Mouse (Mus musculus): ENCODE measurements around the gene Gm45711. TPM values are rescaled to one million over a fixed set of nuclear protein-coding genes. Genes with fewer than 3 reads are reported as not detected.
"Not testable (repeated sequence)": the region's sequence is repeated elsewhere in the genome, so short reads cannot be mapped to it uniquely, and the experiment has no call there.

Gm45711 gene
- polyA plus RNA-seq (2012) = not detected in 2 replicates

DNA sequence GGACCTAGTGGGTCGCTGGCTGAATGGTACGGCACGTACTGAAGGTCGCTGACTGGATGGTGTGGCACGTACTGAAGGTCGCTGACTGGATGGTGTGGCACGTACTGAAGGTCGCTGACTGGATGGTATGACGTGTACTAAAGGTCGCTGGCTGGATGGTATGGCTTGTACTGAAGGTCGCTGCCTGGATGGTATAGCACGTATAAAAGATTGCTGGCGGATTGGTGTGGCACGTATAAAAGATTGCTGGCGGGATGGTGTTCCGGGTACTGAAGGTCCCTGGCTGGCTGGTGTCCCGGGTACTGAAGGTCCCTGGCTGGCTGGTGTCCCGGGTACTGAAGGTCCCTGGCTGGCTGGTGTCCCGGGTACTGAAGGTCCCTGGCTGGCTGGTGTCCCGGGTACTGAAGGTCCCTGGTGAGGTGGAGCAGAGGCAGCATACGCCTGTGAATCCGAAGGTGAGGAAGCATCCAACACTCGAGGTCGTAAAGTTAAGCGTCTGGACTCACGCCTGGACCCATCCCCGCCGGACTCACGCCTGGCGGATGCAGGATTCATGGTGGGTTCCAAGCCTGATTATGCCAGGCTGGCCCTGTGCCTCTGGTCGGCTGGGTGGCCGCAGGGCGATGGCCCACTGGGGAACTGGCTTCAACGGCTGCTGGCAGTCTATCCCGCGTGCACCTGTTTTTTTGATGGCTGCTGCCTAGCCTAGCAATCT is at the start of gene Gm45711, which contains the start of gene Cmtm1:
TSS of gene Gm45711 (minus strand) at position 641 of the 715 bp plus-strand sequence.
TSS of gene Cmtm1 (minus strand) at position 705 of the 715 bp plus-strand sequence.
- TF ChIP-seq GATA1 (IDR thresholded peaks at IDR 0.05; ENCODE audit: low read length) = not testable (repeated sequence)

DNA sequence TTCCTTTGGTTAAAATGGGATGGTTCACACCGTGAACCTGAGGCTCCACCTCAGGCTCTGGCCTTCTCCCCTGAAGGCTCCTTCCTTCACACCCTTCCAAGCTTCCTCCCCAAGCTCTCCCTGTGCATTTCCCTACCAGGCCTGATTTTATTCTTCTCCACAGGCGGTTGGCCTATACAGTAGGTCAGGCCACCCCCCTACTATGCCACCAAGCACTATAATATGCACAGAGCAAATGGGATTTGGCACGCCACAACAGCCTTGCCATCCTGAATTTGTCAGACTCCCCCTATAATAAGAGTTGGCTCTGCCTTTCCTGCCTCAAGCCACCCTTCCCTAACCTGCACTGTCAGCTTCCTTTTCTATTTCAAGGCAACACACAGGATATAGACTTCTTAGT is 48.8 kb upstream of the Gm45711 start:
- TF ChIP-seq GATA1 (IDR thresholded peaks at IDR 0.05; ENCODE audit: low read length) = no peak

DNA sequence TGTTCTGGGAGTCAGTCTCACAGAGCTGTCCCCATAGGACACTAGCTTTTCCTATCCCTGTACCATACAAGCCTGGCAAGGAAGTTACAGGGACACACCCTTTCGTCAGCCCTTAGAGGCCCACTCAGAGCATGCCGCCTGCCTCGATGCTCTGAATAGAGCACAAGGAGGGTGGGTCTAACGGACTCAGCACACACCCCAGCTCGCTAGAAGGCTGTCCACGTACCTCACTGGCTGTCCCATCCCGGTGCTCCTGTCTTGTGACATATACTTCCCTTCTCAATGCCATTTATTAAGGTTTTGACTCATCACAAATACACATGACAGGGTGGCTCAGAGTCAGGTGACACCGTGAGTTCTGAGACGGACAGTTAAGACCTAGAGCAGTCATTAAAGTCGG is 44.6 kb upstream of the Gm45711 start:
- no peak for TF ChIP-seq GATA1 (IDR thresholded peaks at IDR 0.05; ENCODE audit: low read length)

DNA sequence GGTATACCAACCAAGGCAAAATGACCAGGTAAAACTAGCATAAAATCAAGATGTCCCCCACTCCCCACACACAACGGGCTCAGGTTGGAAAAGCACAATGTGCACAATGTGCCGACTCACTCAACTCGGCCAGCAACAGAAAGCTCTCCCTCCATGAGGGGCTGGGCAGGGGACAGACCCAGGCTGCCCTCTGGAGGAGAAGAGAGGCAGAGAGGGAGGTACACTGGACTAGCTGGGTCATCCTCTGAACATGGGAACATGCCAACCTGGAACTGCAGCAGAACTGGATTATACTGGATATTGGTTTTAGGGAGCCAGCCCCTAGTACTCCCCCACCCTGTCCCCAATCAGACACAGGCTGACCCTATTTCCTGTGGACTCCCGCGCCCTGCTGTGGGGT is 43.3 kb upstream of the Gm45711 start:
- TF ChIP-seq GATA1 (IDR thresholded peaks at IDR 0.05; ENCODE audit: low read length) = no peak

DNA sequence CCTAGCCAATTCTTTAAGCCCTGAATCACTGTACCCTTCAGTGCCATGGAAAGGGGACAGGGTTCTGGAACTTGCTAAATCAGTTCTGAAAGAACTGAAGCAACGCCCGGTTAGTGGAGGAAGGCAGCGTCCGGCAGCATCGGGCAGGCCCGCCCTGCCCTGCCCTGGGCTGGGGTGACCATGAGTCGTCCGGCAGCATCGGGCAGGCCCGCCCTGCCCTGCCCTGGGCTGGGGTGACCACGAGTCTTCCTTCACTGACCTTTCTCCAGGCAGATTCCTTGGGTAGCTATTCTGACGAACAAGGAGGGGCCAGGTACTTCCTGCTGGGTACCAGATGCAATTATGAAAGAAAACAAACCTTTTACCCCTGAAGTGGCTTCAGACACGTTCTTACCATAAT is 40.2 kb upstream of the Gm45711 start:
- no peak for TF ChIP-seq GATA1 (IDR thresholded peaks at IDR 0.05; ENCODE audit: low read length)

DNA sequence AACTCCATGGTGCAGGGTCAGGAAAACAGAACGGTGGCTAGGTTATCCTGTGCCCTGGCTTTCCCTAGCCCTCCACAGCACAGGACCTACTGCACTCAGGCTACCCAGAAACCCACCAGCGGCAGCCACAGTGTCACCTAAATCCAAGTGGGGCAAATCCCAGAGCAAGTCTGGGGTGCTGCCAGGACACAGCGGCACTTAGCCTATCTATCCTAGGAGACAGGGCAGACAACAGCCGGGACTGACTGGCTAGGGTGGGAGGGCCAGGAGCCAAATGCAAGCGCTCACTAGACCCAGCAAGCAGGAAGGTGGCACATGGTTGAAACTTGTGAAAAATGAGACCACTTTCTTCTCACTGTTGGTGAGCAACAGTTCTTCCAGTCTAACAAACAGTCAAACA is 39.1 kb upstream of the Gm45711 start:
- no peak for TF ChIP-seq GATA1 (IDR thresholded peaks at IDR 0.05; ENCODE audit: low read length)

DNA sequence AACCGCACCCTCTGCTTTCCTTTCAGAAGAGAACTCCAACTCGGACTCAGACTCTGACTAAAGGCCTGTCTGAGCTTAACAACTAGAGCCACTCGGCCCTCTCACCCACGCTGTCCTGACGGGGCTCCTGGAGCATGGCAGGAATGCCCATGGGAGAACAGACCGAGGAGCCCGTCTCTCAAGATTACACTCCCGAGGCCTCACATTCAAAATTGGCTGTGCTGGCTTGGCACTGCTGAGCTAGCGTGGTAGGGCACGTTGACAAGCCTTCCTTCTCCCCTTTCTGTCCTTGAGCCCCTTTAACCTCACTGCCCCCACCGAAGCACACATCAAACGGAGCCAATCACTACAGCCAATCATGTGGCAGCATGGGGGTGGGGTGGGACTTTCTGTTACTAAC is 36.8 kb upstream of the Gm45711 start:
- TF ChIP-seq GATA1 (IDR thresholded peaks at IDR 0.05; ENCODE audit: low read length) = no peak

DNA sequence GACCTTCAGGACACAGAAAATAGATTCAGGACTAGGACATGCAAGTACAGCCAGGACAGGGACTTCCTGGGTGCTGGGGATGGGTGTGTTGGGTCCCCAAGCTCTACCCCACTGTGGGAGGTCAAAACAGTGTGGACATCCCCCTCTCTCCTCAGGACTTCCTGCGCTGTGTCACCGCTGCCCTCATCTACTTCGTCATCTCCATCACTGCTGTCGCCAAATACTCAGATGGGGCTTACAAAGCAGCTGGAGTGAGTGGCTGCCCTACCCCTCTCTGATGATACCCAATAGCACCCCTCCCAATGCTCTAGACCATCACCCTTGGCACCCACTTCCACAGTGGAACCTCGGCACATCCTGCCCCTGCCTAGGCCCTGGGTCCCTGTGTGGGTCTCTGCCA is 34.7 kb upstream of the Gm45711 start:
- TF ChIP-seq GATA1 (IDR thresholded peaks at IDR 0.05; ENCODE audit: low read length) = no peak

DNA sequence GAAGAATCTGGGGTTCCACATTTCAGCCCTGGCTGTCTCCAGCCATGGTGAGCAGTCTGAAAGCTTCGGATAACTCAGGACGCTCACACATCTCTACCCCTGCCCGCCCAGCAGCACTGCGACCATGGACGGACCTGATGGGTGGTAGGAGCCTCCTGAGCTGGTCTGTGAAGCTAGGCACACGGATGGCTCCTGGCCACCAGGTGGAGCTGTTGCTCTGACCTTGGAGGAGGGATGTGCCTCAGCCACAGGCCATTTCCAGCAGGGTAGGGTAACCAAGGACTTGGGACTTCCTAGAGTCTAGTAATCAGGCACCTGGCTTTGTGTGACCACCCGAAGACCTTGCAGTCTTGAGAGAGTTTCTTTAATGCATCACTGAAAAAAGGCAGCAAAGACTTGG is 34.1 kb upstream of the Gm45711 start:
- no peak for TF ChIP-seq GATA1 (IDR thresholded peaks at IDR 0.05; ENCODE audit: low read length)

DNA sequence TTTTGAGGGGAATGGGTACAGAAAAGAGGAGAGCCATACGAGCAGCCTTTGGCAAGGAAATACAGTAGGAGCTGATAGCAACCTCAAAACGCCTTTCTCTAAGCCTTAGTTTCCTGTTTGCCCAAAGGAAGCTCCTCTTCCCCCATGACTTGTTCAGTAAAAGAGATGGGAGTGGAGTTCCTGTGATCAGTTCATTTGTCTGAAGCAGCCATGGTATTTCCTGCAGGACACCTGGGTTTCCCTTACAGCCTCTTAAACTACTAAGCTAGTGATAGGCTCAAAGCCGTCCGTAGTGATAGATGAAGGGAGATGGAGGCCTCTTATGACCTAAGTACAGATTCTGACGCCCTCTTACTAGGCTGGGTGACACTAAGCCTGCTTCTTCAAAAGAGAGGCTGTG is 32.5 kb upstream of the Gm45711 start:
- TF ChIP-seq GATA1 (IDR thresholded peaks at IDR 0.05; ENCODE audit: low read length) = no peak

DNA sequence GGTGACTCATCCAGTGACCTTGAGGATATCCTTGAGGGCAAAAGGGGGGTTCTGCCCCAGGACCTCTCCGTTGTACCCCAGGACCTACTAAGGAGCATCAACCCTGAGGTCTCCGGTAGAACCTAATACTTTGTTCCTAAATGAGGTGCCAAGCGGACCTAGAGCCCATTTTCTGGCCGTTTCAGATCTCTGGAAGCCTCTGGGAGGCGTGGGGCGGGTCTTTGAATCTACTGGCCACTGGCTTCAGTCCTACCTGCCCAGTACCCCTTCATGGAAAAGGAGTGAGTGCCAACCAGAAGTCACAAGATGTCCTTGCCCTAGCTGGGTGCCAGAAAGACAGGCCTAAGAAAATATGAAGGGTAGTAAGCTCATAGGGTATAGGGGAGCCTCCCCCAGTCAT is 31.8 kb upstream of the Gm45711 start:
- TF ChIP-seq GATA1 (IDR thresholded peaks at IDR 0.05; ENCODE audit: low read length) = no peak

DNA sequence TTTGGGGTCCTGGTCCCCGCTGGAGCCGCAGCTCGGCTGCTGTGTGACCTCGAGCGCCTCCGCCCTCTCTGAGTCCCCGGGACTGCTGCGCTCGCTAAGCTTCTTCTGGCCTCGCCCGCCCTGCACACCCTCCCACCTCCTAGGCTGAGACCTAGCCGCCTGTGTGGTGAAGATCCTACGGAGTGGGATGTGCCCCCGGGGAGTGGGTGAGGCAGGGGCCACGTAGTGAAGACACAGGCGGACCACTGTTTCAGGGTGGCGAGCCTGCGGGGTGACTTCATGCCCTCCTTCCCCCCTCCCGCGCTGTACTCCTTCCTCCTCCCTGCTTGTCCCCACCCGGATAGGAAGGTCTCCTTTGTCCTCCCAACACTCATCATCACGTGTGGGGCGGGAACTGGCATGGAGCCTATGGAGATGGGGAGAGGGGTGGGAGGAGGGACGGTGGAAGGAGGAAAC is 31.3 kb upstream of the Gm45711 start:
- TF ChIP-seq GATA1 (IDR thresholded peaks at IDR 0.05; ENCODE audit: low read length) = no peak

DNA sequence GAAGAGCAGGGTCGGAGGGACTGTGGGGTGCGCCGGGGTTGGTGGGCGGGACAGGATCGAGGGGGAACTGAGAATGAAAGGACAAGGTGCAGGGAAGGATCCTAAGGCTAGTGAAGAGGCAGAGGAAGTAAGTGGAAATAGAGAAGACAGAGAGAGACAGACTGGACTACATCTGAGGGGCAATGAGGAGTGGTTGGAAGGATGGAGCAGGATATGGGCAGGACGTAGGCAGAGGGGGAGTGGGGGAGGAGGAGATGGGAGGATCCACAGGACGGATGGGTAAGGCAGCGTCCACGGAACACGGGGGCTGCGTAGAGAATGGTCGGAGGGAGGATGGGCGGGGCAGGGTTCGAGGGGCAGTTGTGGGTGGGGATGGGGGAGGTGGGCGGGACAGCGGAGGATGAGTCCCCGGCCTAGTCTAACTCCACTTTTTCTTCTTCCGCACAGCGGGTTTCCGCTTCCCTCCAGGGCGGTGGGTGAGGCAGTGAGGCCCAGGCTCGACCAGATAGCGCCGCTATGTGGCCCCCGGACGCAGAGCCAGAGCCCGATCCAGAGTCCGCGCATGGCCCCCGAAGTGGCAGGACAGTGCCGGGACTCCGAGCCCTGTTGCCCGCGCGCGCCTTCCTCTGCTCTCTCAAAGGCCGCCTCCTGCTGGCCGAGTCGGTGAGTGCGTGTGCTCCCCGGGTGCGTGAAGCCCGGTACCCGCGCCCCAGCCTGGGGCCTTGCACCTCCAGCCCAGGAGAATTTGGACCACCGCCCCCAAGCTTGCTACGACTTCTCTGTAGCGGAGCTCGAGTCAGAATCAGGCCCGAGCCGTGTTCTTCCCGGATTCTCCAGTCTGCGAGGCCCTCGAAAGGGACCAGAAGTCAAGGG is 30.6 kb upstream of the Gm45711 start:
- no peak for TF ChIP-seq GATA1 (IDR thresholded peaks at IDR 0.05; ENCODE audit: low read length)

DNA sequence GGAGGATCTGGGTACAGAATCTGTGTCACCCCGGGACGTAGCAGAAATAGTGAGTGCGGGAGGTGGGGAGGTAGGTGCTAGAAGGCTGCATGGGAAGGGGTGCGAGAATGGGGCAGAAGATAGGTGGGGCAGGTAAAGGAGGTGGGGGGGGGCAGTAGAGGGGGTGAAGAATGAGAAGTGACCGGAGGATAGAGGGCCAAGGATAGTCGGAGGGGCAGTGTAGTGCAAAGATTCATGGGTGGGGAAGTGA is 30.0 kb upstream of the Gm45711 start:
- TF ChIP-seq GATA1 (IDR thresholded peaks at IDR 0.05; ENCODE audit: low read length) = no peak

DNA sequence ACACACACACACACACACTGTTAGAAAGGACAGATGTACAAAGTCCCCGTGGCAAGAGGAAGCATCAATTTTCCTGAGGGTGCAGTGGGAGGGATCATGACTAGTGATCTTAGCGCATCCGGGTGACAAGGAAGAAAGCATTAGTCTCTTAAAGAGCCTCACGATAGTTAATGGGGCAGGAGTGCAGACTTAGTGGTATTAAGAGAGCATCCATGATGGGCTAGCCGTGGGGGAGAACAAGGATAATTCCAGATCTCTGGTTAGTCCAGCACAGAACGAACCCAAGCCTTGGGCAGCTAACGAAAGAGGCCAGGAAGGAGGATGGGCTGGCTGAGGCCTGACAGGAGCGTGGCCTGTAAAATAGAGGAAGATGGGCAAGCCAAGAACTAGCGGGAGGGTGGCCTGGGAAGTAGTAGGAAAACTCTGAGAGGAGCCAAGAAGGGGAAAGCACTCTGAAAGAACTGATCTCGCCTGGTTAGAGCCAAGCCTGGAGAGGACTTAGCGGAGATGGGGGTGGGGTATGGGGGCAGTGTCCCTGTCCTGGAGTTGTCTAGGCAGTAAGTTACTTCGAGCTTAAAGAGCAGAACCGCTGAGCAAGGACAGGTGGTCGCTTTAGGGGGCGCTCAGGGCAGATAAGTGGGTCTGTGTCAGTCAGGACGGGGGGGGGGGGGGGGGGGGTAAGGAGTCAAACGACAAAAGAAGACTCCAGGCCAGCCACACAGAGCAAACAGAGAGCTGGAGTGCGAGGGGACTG is 29.5 kb upstream of the Gm45711 start, which contains the start of gene Cmtm3:
TSS of gene Cmtm3 (plus strand) at position 182 of the 754 bp plus-strand sequence.
- no peak for TF ChIP-seq GATA1 (IDR thresholded peaks at IDR 0.05; ENCODE audit: low read length)

DNA sequence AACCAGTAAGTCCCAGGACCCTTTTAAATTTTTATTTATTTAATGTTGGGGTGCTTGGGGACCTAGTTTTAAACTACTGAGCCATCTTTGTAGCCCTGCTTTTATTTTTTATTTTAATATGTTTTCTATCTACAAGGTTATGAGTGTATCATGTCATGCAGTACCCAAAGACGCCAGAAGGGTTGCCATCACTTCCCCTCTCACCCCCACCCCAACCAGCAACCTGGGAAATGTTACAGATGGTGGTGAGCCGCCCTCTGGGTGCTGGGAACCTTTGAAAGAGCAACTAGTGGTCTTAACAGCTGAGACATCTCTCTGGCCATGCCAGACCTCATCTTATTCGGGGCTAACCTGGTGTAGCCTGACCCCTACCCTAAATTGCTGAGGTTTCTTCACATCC is 28.0 kb upstream of the Gm45711 start:
- no peak for TF ChIP-seq GATA1 (IDR thresholded peaks at IDR 0.05; ENCODE audit: low read length)

Measured in G1E-ER4 (cell line).